Mouse (Mus musculus): Measurements from ENCODE around the gene 1700020L24Rik.
A peak's percentile ranks its signal among the peaks of the same experiment; 100 is the strongest.

1700020L24Rik gene

DNA sequence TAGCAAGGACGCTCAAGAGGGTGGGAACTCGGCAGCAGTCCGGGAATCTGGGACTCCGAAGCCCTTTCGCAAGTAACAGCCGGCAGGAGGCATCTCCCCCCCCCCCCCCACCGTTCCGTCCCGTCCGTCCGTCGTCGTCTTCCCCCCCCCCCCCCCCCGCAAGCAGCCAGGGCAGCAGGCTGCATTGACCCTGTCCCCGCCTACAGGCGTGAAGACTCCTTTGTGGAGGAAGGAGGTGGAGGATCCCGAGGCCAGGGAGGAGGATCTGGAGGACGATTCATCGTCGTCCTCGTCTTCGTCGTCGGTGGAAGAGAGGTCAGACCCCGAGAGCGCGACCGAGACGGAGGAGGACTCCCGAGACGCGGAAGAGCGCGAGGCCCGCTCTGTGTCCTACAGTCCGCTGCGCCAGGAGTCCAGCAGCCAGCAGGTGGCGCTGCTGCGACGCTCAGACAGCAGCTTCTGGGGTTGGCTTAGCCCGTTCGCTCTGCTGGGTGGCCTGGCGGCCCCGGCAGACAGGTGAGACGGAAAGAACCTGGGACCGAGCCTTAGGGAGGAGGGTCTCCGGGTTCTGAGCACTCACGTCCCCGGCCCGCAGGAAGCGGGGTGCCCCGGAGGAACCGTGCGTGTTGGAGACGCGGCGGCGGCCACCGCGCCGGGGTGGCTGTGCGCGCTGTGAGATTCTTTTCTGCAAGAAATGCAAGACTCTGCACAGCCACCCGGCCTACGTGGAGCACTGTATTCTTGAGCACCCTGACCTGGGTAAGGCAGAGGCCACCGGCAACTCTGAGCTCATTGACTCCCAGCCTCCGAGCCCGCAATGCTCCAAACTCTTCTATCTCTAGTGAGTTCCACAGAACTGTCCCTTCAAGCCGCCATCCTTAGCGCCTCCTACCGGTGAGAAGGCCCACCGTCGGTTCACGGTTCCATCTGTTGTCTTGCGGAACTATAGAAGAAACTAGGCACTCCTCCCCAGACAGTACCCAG is 2.9 kb downstream of the 1700020L24Rik start:
- peak; percentile 85 for DNase-seq (ENCODE audit: low read depth, low spot score)

GRCm38 (mm10) chr11:83441235-83441634 is 3.8 kb downstream of the 1700020L24Rik start:
- DNase-seq (ENCODE audit: low read depth, low spot score): no peak

DNA sequence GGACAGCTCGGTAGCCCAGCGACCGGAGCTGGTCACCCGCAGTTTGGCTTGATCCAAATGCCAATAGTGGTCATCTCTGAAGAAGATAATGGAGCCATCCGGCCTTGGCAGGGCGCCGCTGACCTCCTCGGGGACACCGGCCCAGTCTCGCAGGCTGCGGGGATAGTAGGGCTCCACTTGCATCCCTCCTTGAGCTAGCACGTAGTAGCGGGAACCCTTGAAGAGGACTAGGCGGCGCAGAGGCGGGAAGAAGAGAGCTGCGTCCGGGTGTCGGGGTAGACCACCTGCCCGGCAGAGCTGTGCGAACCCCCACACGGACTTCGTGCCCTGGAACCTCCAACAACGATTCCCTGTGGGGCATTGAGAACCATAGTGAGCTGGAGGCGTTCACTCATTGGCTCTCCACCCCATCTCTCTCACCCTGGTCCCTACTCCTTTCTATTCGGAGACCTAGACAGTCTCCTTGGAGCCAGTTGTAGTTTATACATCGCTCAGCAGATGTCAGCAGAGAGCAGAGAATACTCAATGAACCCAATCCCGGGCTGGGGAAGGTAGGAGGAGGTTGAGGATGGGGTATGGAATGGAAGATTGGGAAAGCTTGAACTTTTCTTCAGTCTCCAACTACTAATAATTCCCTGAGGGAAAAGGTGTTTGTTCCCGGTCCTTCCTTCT is 5.3 kb downstream of the 1700020L24Rik start:
- peak; percentile 50 for DNase-seq (ENCODE audit: low read depth, low spot score)

GRCm38 (mm10) chr11:83443824-83444223 is 6.3 kb downstream of the 1700020L24Rik start:
- no peak for DNase-seq (ENCODE audit: low read depth, low spot score)

GRCm38 (mm10) chr11:83445001-83445400 is 7.5 kb downstream of the 1700020L24Rik start:
- no peak for DNase-seq (ENCODE audit: low read depth, low spot score)

DNA sequence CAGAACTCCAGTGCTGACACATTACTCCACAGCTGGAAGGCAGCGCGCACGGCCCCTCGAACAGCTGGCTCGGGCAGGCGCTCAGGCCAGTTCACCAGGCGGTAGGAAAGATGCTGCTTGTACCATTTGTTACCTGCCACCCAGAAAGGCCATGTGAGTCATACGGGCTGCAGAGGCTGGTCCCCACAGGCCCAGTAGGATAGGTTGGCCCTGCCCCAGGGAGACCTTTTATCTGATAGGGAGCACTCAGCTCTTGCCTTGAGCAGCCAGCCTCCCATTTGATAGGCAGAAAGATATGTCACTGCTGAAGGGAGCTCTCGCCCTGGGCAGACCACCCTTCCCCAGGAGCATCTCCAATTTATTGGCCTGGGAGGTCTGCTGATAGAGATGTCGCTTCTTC is 10.1 kb downstream of the 1700020L24Rik start:
- DNase-seq (ENCODE audit: low read depth, low spot score): no peak

DNA sequence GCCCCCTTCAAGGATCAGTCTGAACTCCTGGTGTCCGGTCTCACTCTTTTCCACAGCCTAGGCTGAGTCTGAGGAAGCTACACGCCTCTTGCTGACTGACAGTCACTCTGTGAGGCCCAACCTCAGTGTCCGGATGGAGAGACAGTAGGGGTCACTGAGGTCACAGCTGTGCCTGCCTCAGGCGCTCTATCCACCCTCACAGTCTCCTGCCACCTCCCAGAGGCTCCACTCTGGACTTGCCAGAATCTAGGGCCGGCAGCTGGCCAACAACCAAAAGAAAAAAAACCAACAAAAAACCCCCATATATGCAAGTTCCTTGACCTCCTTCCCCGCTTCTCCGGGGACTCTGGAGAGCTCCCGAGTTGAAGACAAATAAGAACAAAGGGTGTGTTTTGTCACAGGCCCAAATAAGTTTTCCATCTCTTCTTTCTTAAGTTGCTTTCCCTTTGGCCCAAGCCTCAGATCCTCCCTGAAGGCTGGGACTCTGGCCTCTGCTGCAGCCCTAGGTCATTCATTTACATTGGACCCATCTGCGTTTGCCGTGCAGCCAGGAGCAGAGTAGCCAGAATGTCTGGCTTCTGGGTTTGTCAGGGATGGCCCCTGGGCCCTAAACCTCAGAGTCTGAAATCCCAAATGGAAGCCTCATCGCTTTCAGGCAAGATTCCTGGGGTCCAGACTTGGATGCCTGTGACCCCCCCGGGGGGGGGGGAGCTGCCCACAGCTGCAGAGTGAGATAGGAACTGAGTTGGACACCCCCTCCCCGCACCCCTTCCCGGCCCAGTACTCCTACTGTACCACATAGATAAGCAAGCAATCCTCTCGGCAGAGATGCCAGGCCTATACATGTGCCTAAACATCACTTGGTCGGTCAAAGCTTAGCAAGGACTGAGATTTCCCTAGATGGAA is 10.8 kb downstream of the 1700020L24Rik start:
- DNase-seq (ENCODE audit: low read depth, low spot score): no peak

DNA sequence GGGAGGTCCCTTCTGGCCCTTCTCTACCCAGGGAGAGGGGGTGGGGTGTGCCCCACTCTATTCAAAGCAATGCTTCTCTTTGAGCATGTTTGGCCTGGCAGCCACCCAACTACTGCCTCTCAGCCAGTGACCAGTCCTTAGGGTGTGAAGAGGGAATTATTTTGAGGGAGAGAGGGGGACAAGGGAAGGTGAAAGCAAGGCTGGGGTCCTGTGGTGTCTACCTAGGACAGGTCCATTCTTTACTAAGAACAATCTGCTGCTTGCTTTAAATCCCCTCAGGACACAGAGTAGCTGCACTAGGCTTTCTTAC is 11.4 kb downstream of the 1700020L24Rik start:
- DNase-seq (ENCODE audit: low read depth, low spot score): no peak

DNA sequence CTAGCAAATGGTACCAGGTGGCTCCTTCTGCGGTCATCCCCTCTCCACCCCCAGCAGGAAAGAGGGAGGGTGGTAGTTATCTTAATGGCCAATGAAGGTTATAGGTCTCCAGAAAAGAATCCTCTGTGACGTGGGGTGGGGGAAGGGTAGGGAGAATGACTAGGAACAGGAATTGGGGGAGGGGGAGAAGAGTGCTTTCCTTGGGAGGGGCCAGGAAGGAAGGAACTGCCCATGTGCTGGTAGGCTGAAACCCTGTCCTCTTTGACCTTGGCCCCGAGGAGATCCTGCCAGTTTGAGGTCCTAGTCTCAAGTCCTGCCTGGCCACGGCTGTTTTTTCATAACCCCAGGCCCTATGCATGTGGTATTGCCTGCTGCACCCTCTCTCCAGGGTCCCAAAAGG is 11.8 kb downstream of the 1700020L24Rik start:
- no peak for DNase-seq (ENCODE audit: low read depth, low spot score)

DNA sequence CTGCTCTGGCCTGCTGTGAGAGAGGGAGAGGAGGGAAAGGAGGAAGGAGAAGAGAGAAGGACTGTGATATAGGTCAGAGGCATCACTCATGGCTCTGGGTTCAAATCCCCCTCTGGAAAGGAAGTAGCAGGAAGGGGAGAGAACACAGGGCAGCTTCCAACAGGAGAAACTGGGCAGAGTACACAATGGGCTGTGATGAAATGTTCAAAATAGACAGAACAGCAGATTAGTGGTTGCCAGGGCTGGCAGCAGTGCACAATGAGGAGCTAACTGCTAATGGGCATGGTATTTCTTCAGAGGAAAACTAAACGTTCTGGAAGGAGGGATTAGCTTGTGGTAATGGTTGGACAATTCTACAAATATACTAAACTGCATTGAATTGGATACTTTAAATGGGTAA is 13.1 kb downstream of the 1700020L24Rik start:
- no peak for DNase-seq (ENCODE audit: low read depth, low spot score)

DNA sequence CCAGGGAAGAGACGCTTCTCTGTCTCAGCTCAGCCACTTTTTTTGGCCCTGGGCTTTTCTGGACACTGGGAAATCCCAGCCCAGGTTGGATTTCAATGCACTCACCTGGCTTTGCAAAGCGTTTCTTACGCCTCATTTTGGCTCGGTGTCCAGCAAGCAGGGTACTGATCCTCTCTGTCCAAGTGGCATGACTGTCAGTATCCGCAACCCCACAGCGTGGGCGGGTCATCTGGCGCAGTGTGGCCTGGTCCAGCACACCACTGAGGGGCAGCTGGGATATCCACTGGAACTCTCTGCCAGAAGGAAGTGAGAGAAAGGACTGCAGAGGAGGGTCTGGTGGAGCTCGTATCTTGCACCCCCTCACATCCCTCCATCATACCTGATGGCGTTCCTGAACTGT is 13.8 kb downstream of the 1700020L24Rik start:
- no peak for DNase-seq (ENCODE audit: low read depth, low spot score)

DNA sequence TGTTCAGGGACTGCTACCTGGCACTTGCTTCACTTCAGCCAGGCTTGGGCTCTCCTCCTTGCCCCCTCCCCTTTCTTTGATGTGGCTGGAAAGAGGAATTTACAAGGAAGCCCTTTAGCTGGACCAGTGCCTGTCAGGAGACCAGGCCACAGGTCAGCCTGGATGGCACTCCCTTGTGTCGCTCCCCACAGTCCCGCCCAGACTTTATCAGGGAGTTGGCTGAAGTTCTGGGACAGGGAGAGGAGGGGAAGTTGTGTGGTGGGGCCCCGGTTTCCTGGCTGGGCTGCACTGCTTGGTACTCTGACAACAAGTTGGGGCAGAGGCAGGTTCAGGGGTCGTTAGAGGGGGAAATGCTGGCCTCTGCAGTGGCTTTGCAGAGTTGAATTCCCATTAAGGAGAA is 17.1 kb downstream of the 1700020L24Rik start:
- DNase-seq (ENCODE audit: low read depth, low spot score): no peak

DNA sequence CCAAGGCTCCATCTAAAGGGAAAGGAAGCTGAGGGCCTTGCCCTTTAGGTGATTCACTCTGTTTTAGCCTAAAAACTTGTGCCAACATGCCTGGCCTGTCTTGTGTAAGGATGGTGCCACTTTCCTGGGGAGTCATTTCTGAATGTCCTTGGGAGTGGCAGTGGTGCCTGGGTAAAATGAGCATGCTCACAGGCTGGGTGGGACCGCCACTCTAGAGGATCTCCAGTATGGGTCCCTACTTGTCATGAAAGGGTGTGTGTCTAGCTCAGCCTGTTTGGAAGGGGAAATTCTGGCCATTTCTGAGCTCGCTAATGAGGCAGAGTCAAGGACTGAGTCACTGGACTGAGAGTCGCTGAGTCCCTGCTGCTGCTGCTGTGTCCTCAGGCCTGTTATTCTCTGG is 18.1 kb downstream of the 1700020L24Rik start:
- DNase-seq (ENCODE audit: low read depth, low spot score): no peak

- DNase-seq (ENCODE audit: low read depth, low spot score): no peak
Observed at GRCm38 (mm10) chr11:83457257-83457656, 19.8 kb downstream of the 1700020L24Rik start.

- DNase-seq (ENCODE audit: low read depth, low spot score): no peak
Observed at GRCm38 (mm10) chr11:83457912-83458601, 20.6 kb downstream of the 1700020L24Rik start.

DNA sequence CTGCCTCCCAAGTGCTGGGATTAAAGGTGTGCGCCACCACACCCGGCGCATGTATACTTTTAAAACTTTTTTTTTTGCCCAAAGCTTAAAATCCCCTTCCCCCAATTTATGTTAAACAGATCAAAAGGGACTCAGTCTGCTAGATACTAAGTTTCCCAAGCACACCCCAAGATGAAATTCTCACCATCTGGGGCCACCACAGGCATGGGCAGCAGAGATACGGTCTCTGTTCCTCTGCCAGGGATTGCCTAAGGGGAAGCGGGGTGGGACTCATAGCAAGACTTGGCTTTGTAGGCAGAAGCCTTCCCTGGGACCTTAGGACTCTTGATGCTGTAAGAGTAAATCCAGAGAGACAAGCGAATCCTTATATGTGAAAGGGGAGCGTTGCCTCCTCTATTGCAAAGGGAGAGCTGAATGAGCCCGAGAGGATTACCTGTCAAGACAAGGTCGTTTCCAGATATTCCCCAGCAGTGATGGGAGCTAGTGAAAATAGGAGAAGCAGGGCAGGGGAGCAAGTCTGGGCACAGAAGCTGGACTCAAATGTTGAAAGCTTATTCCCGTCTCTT is 24.1 kb downstream of the 1700020L24Rik start:
- no peak for DNase-seq (ENCODE audit: low read depth, low spot score)

- no peak for DNase-seq (ENCODE audit: low read depth, low spot score)
Observed at GRCm38 (mm10) chr11:83462711-83463244, 25.3 kb downstream of the 1700020L24Rik start, which contains the start of gene Mmp28. Gene Mmp28, minus strand, starts transcription at chr11:83463071.

DNA sequence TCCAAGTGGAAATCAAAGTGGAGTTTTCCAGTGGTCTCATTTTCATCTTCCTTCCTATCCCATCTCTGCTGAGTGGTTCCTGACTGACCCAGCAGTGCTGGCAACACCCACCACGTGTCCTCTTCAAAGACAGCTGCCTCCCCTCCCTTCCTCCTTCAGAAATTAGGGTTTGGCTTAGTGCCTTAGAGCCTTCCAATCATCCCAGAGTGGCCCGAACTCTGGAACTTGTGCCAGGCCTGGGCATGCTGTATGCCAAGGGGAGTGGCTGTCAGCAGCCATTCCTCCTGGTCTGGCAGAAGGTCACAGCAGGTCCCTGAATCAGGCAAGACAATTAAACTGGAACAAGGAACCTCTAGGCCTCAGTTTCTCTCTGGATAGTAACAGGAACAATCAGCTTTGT is 28.5 kb downstream of the 1700020L24Rik start:
- DNase-seq (ENCODE audit: low read depth, low spot score): no peak

GRCm38 (mm10) chr11:83467120-83467652 is 29.7 kb downstream of the 1700020L24Rik start:
- DNase-seq (ENCODE audit: low read depth, low spot score): no peak

- DNase-seq (ENCODE audit: low read depth, low spot score): no peak
Observed at GRCm38 (mm10) chr11:83468765-83469164, 31.3 kb downstream of the 1700020L24Rik start.
